Mouse (Mus musculus) cortical plate, adult 2 months (tissue): ENCODE measurements around the gene Zfp568.

ENCODE experiments used
- CTCF ChIP-seq: fragments of 200-500 bp; IDR thresholded peaks from 2 replicates; pipeline ENCODE4 v1.5.1; 2011; ENCODE audit warnings: mild to moderate bottlenecking, control low read depth, low read length; ENCODE audit not compliant: insufficient read depth; ENCODE audit errors: extremely low read depth
- POLR2A ChIP-seq: fragments of 200-500 bp; IDR thresholded peaks from 2 replicates; pipeline ENCODE4 v1.6.1; 2011; ENCODE audit warnings: mild to moderate bottlenecking, low read length, control low read depth; ENCODE audit not compliant: insufficient read depth; ENCODE audit errors: extremely low read depth

- no peak for TF ChIP-seq POLR2A
- no peak for TF ChIP-seq CTCF
These were observed 41.0 kb upstream of the Zfp568 start for GRCm38 (mm10) chr7:29942740-29943139.
